Mouse (Mus musculus): ENCODE results near the gene Rsc1a1. TPM values are rescaled to one million over a fixed set of nuclear protein-coding genes. Genes with fewer than 3 reads are reported as not detected.

Rsc1a1 gene
- polyA plus RNA-seq (2012; rRNA removed; ENCODE audit: low replicate concordance) = 13.4 and 16.3 TPM in 2 replicates

GRCm38 (mm10) chr4:141685499-141685898 is at the start of gene Rsc1a1:
Rsc1a1 (minus strand) TSS chr4:141685599.

GRCm38 (mm10) chr4:141722731-141723672 is 37.6 kb upstream of the Rsc1a1 start, which contains the start of gene Ddi2:
Ddi2 (minus strand) TSS chr4:141723419.

GRCm38 (mm10) chr4:141664799-141665198 is 20.6 kb downstream of the Rsc1a1 start, which contains the start of gene Plekhm2:
Plekhm2 (minus strand) TSS chr4:141664899.

Other genes starting within 250 kb of the Rsc1a1 start
- 0.13 and 3.3 TPM in 2 replicates for gene Srarp, start 249.5 kb downstream of the Rsc1a1 start, polyA plus RNA-seq (2012; rRNA removed; ENCODE audit: low replicate concordance)
- gene Zbtb17, start 240.9 kb downstream of the Rsc1a1 start, polyA plus RNA-seq (2012; rRNA removed; ENCODE audit: low replicate concordance) = 21.7 and 37.9 TPM in 2 replicates
- gene Spen, start 147.0 kb downstream of the Rsc1a1 start, polyA plus RNA-seq (2012; rRNA removed; ENCODE audit: low replicate concordance) = 8.9 and 13.8 TPM in 2 replicates
- gene Fblim1, start 79.5 kb downstream of the Rsc1a1 start, polyA plus RNA-seq (2012; rRNA removed; ENCODE audit: low replicate concordance) = 20.7 and 65.4 TPM in 2 replicates
- 0.46 and 0.86 TPM in 2 replicates for gene Tmem82, start 67.0 kb downstream of the Rsc1a1 start, polyA plus RNA-seq (2012; rRNA removed; ENCODE audit: low replicate concordance)
- gene Slc25a34, start 61.8 kb downstream of the Rsc1a1 start, polyA plus RNA-seq (2012; rRNA removed; ENCODE audit: low replicate concordance) = 1.8 and 3.0 TPM in 2 replicates
- gene Plekhm2, start 20.7 kb downstream of the Rsc1a1 start, polyA plus RNA-seq (2012; rRNA removed; ENCODE audit: low replicate concordance) = 41.7 and 65.7 TPM in 2 replicates
- 10.9 and 18.8 TPM in 2 replicates for gene Ddi2, start 37.8 kb upstream of the Rsc1a1 start, polyA plus RNA-seq (2012; rRNA removed; ENCODE audit: low replicate concordance)
- 0.19 TPM in 1 of 2 replicates, not detected in the other for gene Agmat, start 61.1 kb upstream of the Rsc1a1 start, polyA plus RNA-seq (2012; rRNA removed; ENCODE audit: low replicate concordance)
- 11.2 and 13.9 TPM in 2 replicates for gene Dnajc16, start 105.3 kb upstream of the Rsc1a1 start, polyA plus RNA-seq (2012; rRNA removed; ENCODE audit: low replicate concordance)
- 21.5 and 24.8 TPM in 2 replicates for gene Casp9, start 108.0 kb upstream of the Rsc1a1 start, polyA plus RNA-seq (2012; rRNA removed; ENCODE audit: low replicate concordance)
- 0.86 and 2.0 TPM in 2 replicates for gene Cela2a, start 140.6 kb upstream of the Rsc1a1 start, polyA plus RNA-seq (2012; rRNA removed; ENCODE audit: low replicate concordance)
- gene Ctrc, start 160.8 kb upstream of the Rsc1a1 start, polyA plus RNA-seq (2012; rRNA removed; ENCODE audit: low replicate concordance) = 0.14 TPM in 1 of 2 replicates, not detected in the other
- 47.2 and 70.3 TPM in 2 replicates for gene Efhd2, start 189.3 kb upstream of the Rsc1a1 start, polyA plus RNA-seq (2012; rRNA removed; ENCODE audit: low replicate concordance)

Data from subcutaneous adipose tissue, adult 2 months (tissue).